Mouse (Mus musculus) heart, adult 8-10 months (tissue): Measurements from ENCODE around the gene Tmem243. TPM values are rescaled to one million over a fixed set of nuclear protein-coding genes. Genes with fewer than 3 reads are reported as not detected.

Experiments used
- DNase-seq: peaks from one replicate; pipeline ENCODE4 v3.0.0; 2022; ENCODE audit warnings: low spot score
- total RNA-seq, 4 experiments: library from RNA; stranded (reverse); gene quantifications; 2 replicates each; pipeline ENCODE4 v1.2.4; 2022

Gene Tmem243
- total RNA-seq, 4 experiments from 2014 or later: 9.6 to 12.6 (median 10.1) TPM

GRCm38 (mm10) chr5:9106806-9107205 lies 6.3 kb downstream of the Tmem243 start:
- DNase-seq: no peak

- no peak for DNase-seq
These were observed 7.0 kb downstream of the Tmem243 start for GRCm38 (mm10) chr5:9107296-9108089.

GRCm38 (mm10) chr5:9108490-9108889 lies 8.0 kb downstream of the Tmem243 start:
- no peak for DNase-seq

- DNase-seq: no peak
These were observed 9.1 kb downstream of the Tmem243 start for GRCm38 (mm10) chr5:9109582-9109981.

- DNase-seq: no peak
These were observed 10.8 kb downstream of the Tmem243 start for GRCm38 (mm10) chr5:9111285-9111684.

- DNase-seq: peak; percentile 41
These were observed 11.3 kb downstream of the Tmem243 start for GRCm38 (mm10) chr5:9111759-9112158.

GRCm38 (mm10) chr5:9114162-9114561 lies 13.7 kb downstream of the Tmem243 start:
- no peak for DNase-seq

- no peak for DNase-seq
These were observed 23.7 kb downstream of the Tmem243 start for GRCm38 (mm10) chr5:9124134-9124533.

- DNase-seq: no peak
These were observed 28.1 kb downstream of the Tmem243 start for GRCm38 (mm10) chr5:9128566-9128965.

- no peak for DNase-seq
These were observed 31.3 kb downstream of the Tmem243 start for GRCm38 (mm10) chr5:9131786-9132185.

- DNase-seq: no peak
These were observed 35.1 kb downstream of the Tmem243 start for GRCm38 (mm10) chr5:9135588-9135987.

- DNase-seq: no peak
These were observed 40.3 kb downstream of the Tmem243 start for GRCm38 (mm10) chr5:9140724-9141123.

GRCm38 (mm10) chr5:9142376-9142775 lies 41.9 kb downstream of the Tmem243 start:
- no peak for DNase-seq

- no peak for DNase-seq
These were observed 48.9 kb downstream of the Tmem243 start for GRCm38 (mm10) chr5:9149273-9149850.

GRCm38 (mm10) chr5:9156746-9157145 lies 56.3 kb downstream of the Tmem243 start:
- no peak for DNase-seq

- no peak for DNase-seq
These were observed 56.9 kb downstream of the Tmem243 start for GRCm38 (mm10) chr5:9157336-9157735.

- peak; percentile 17 for DNase-seq
These were observed 60.5 kb downstream of the Tmem243 start for GRCm38 (mm10) chr5:9160831-9161455.

GRCm38 (mm10) chr5:9161456-9162041 lies 61.1 kb downstream of the Tmem243 start, which contains the start of gene Dmtf1:
Dmtf1 (minus strand) TSS chr5:9161776.
- DNase-seq: peak; percentile 91

- DNase-seq: no peak
These were observed 61.6 kb downstream of the Tmem243 start for GRCm38 (mm10) chr5:9162088-9162487.

GRCm38 (mm10) chr5:9163411-9163810 lies 62.9 kb downstream of the Tmem243 start:
- DNase-seq: no peak

- DNase-seq: peak; percentile 22
These were observed 64.7 kb downstream of the Tmem243 start for GRCm38 (mm10) chr5:9165151-9165550.

- no peak for DNase-seq
These were observed 65.9 kb downstream of the Tmem243 start for GRCm38 (mm10) chr5:9166366-9166765.
